Mouse (Mus musculus): Measurements from ENCODE around the gene Gm45062. TPM values are rescaled to one million over a fixed set of nuclear protein-coding genes. Genes with fewer than 3 reads are reported as not detected.

Gm45062 gene
- total and polyA plus RNA-seq, 2 experiments from 2014 or later: 2.5 to 8.1 TPM

DNA sequence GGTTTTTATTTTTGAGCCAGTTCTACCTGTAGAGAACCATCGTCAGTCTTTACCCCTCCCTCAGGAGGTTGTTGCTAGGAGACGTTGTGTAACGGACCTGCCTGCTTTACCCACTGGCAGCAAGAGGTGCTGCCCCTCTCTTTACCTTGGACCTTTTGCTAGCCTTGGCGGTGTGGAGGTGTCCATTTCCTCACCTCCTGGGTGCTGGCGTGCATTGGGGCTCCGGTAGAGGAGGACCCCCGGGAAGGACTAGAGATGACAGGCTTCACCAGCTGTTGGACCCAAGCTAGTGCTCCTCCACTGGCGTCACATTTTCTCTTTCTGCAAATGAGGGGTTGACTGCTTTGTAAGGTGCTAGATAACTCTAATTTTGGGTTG, 406 bp downstream of the Gm45062 start:
- DNase-seq (ENCODE audit: low spot score) (no peak), ATAC-seq (ENCODE audit: low FRiP score) (no peak; the same call in 1 of the 2 replicates)
- peak; percentile 20; the same call in 1 of the 2 replicates for TF ChIP-seq CTCF (IDR thresholded peaks at IDR 0.05)
- peaks cover 9% of the 10 kb centered on the region; the same call in 1 of the 2 replicates for H3K4me1 ChIP-seq (ENCODE audit: insufficient read depth, low read length)
- H3K27me3 ChIP-seq (ENCODE audit: insufficient read depth, low read length): no peaks in the 10 kb centered on the region
- H3K36me3 ChIP-seq (ENCODE audit: insufficient read depth, low read length): no peaks in the 10 kb centered on the region
- H3K4me2 ChIP-seq (ENCODE audit: low read depth, low read length, poor library complexity, severe bottlenecking): peak overlapping the region; percentile 67
- no peaks in the 10 kb centered on the region for H3K9me3 ChIP-seq (ENCODE audit: low read length)
- H3K27ac ChIP-seq (ENCODE audit: low read depth, low read length): peak overlapping the region; percentile 92
- WGBS: 2% methylated on average over 8 of the region's 8 CpGs
- H3K4me3 ChIP-seq (ENCODE audit: low read depth, low read length): peak overlapping the region; percentile 84
- peak overlapping the region; percentile 84 for H3K9ac ChIP-seq (replicated peaks; ENCODE audit: low read length, poor library complexity, severe bottlenecking)

DNA sequence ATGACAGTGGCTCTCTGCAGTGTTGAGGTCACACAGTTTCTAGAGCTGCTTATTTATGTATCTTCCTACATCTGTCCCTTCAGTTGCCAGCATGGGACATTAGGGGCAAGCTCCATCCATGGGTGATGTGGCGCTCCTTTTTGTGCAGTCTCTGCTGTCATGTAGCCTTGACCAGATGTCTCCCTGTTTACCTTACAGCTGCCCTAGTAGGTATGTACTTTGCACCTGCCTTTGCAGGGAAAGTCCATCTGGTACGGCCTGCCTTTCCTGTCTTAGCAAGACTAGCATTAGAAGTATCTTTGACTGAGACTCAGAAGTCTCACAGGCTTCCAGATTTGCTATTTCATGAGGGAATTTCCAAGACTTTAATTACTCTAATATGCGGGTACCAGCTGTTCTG, 11.8 kb downstream of the Gm45062 start:
- Histone ChIP-seq H3K4me2 (ENCODE audit: low read depth, low read length, poor library complexity, severe bottlenecking) (no peak overlapping the region), H3K27me3 (ENCODE audit: insufficient read depth, low read length) (no peaks in the 10 kb centered on the region), H3K27ac (ENCODE audit: low read depth, low read length) (no peak overlapping the region), H3K9me3 (ENCODE audit: low read length) (no peaks in the 10 kb centered on the region), H3K4me3 (ENCODE audit: low read depth, low read length) (no peak overlapping the region), H3K9ac (replicated peaks; ENCODE audit: low read length, poor library complexity, severe bottlenecking) (no peak overlapping the region), H3K4me1 (ENCODE audit: insufficient read depth, low read length) (no peaks in the 10 kb centered on the region; the same call in 1 of the 2 replicates), H3K36me3 (ENCODE audit: insufficient read depth, low read length) (peaks cover 7% of the 10 kb centered on the region)
- ATAC-seq (ENCODE audit: low FRiP score): no peak
- no peak for TF ChIP-seq CTCF (IDR thresholded peaks at IDR 0.05)
- DNase-seq (ENCODE audit: low spot score): no peak
- WGBS: 94% methylated on average over 3 of the region's 3 CpGs

DNA sequence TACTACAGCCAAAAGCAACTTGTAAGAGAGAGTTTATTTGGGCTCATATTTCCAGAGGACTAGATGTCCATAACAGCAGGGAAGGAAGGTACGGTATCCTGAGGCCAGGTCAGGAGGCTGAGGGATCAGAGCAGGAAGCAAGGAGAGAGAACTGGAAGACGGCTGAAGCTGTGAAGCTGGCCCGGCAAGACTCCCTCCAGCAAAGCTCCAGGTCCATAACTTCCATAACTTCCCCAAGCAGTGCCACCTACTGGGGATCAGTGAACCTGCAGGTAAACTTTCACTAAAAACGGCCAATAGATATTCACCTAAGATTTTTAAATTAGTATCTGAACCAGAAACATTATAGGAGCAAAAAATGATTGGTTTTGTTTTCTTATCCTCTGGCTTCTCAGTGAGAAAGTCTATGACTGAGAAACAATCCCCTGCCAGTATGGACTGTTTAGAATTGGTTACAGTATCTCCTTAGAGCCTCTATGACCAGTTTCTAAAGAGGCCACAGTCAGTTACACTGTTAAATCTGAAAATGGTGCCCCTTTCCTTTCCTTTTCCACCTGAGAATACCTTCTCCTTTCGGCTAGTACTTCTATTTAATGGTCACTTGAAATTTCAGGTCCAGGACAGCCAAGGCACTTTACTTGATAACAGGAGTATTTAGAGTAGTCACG, 15.3 kb downstream of the Gm45062 start:
- no peaks in the 10 kb centered on the region for H3K9me3 ChIP-seq (ENCODE audit: low read length)
- 32% methylated on average over 6 of the region's 6 CpGs for WGBS
- no peak for ATAC-seq (ENCODE audit: low FRiP score)
- TF ChIP-seq CTCF (IDR thresholded peaks at IDR 0.05): peak; percentile 78
- H3K4me3 ChIP-seq (ENCODE audit: low read depth, low read length): no peak overlapping the region
- no peak overlapping the region for H3K9ac ChIP-seq (replicated peaks; ENCODE audit: low read length, poor library complexity, severe bottlenecking)
- DNase-seq (ENCODE audit: low spot score): peak; percentile 51
- H3K36me3 ChIP-seq (ENCODE audit: insufficient read depth, low read length): peaks cover 7% of the 10 kb centered on the region
- H3K4me2 ChIP-seq (ENCODE audit: low read depth, low read length, poor library complexity, severe bottlenecking): no peak overlapping the region
- no peaks in the 10 kb centered on the region; the same call in 1 of the 2 replicates for H3K4me1 ChIP-seq (ENCODE audit: insufficient read depth, low read length)
- H3K27me3 ChIP-seq (ENCODE audit: insufficient read depth, low read length): no peaks in the 10 kb centered on the region
- no peak overlapping the region for H3K27ac ChIP-seq (ENCODE audit: low read depth, low read length)

DNA sequence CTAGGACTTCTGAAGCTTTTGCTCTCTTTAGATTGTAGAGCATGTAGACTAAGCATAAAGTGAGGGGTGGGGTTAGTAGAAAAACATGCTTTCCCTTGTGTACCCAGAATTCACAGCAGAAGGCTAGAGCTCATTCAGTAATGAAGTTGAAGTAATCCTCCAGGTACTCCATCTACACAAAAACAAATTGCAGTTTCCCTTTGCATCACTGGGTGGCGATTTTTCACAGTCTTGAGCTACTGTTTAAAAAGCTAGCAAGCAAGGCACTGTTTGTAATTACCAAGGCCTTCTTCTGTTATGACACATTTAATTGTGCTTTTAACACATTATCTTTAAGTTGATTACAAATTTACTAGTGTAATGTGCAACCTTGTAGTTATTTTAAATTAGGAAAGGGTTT, 15.8 kb downstream of the Gm45062 start:
- Histone ChIP-seq H3K27ac (ENCODE audit: low read depth, low read length) (no peak overlapping the region), H3K9me3 (ENCODE audit: low read length) (no peaks in the 10 kb centered on the region), H3K36me3 (ENCODE audit: insufficient read depth, low read length) (peaks cover 7% of the 10 kb centered on the region), H3K9ac (replicated peaks; ENCODE audit: low read length, poor library complexity, severe bottlenecking) (no peak overlapping the region), H3K4me3 (ENCODE audit: low read depth, low read length) (no peak overlapping the region), H3K27me3 (ENCODE audit: insufficient read depth, low read length) (no peaks in the 10 kb centered on the region), H3K4me2 (ENCODE audit: low read depth, low read length, poor library complexity, severe bottlenecking) (no peak overlapping the region), H3K4me1 (ENCODE audit: insufficient read depth, low read length) (no peaks in the 10 kb centered on the region; the same call in 1 of the 2 replicates)
- DNase-seq (ENCODE audit: low spot score) (peak; percentile 85), ATAC-seq (ENCODE audit: low FRiP score) (peak; percentile 79; the same call in 1 of the 2 replicates)
- TF ChIP-seq CTCF (IDR thresholded peaks at IDR 0.05): peak; percentile 82
- WGBS: 5% methylated on average over 1 of the region's 1 CpGs

- no peak overlapping the region for H3K4me3 ChIP-seq (ENCODE audit: low read depth, low read length)
- DNase-seq (ENCODE audit: low spot score): no peak
- 0 out of 2 replicates have a peak, but pooled peaks cover 2% of the 10 kb centered on the region for H3K36me3 ChIP-seq (ENCODE audit: insufficient read depth, low read length)
- TF ChIP-seq CTCF (IDR thresholded peaks at IDR 0.05): no peak
- no peak overlapping the region for H3K9ac ChIP-seq (replicated peaks; ENCODE audit: low read length, poor library complexity, severe bottlenecking)
- no peaks in the 10 kb centered on the region for H3K27me3 ChIP-seq (ENCODE audit: insufficient read depth, low read length)
- WGBS: 90% methylated on average over 4 of the region's 4 CpGs
- no peak for ATAC-seq (ENCODE audit: low FRiP score)
- H3K9me3 ChIP-seq (ENCODE audit: low read length): no peaks in the 10 kb centered on the region
- no peaks in the 10 kb centered on the region; the same call in 1 of the 2 replicates for H3K4me1 ChIP-seq (ENCODE audit: insufficient read depth, low read length)
- no peak overlapping the region for H3K4me2 ChIP-seq (ENCODE audit: low read depth, low read length, poor library complexity, severe bottlenecking)
- H3K27ac ChIP-seq (ENCODE audit: low read depth, low read length): no peak overlapping the region
These were observed 17.2 kb downstream of the Gm45062 start for GRCm38 (mm10) chr6:8276431-8276830.

- Histone ChIP-seq H3K4me3 (ENCODE audit: low read depth, low read length) (no peak overlapping the region), H3K27me3 (ENCODE audit: insufficient read depth, low read length) (no peaks in the 10 kb centered on the region), H3K36me3 (ENCODE audit: insufficient read depth, low read length) (no peaks in the 10 kb centered on the region), H3K27ac (ENCODE audit: low read depth, low read length) (no peak overlapping the region), H3K9me3 (ENCODE audit: low read length) (no peaks in the 10 kb centered on the region), H3K4me2 (ENCODE audit: low read depth, low read length, poor library complexity, severe bottlenecking) (no peak overlapping the region), H3K4me1 (ENCODE audit: insufficient read depth, low read length) (no peaks in the 10 kb centered on the region; the same call in 1 of the 2 replicates), H3K9ac (replicated peaks; ENCODE audit: low read length, poor library complexity, severe bottlenecking) (no peak overlapping the region)
- DNase-seq (ENCODE audit: low spot score): no peak
- ATAC-seq (ENCODE audit: low FRiP score): no peak
- 78% methylated on average over 5 of the region's 5 CpGs for WGBS
- TF ChIP-seq CTCF (IDR thresholded peaks at IDR 0.05): peak; percentile 53
These were observed 19.3 kb downstream of the Gm45062 start for GRCm38 (mm10) chr6:8278426-8279002.

Data from midbrain, postnatal 0 days (tissue).